Mouse (Mus musculus): ENCODE results near the gene Pold3. TPM values are rescaled to one million over a fixed set of nuclear protein-coding genes. Genes with fewer than 3 reads are reported as not detected.
"Not testable (repeated sequence)": the region's sequence is repeated elsewhere in the genome, so short reads cannot be mapped to it uniquely, and the experiment has no call there.

Gene Pold3
- total and polyA plus RNA-seq, 2 experiments from 2014 or later: 14.6 to 21.0 TPM

DNA sequence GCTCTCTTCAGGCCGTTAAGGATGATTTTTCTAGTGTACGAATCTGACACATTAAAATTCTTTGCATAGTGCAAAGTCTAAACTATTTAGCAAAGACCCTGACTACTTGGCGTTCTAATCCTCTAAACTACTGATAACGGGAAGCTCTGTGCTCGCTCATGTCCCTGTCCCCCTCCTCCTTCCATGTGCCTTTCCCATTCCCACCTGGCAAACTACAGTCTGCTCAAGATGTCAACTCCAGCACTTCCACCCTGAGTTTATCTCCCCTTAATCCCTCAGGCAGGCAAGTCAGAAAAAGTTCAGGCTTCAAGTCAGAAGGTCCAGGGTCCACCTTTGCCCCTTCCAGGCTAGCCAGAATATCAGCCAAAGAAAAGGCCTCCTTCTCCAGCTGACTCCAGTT is 45.1 kb downstream of the Pold3 start:
- DNase-seq (ENCODE audit: low spot score) (no peak), ATAC-seq (ENCODE audit: insufficient read depth, low read depth) (no peak)
- H3K4me1 ChIP-seq (ENCODE audit: control insufficient read depth, insufficient read depth): no peaks in the 10 kb centered on the region
- no peak overlapping the region for H3K4me3 ChIP-seq (ENCODE audit: low read depth, low read length)
- no peak overlapping the region for H3K9ac ChIP-seq (replicated peaks; ENCODE audit: low read depth, low read length)
- H3K9me3 ChIP-seq (replicated peaks; ENCODE audit: control insufficient read depth, low read length): no peaks in the 10 kb centered on the region
- H3K27ac ChIP-seq (ENCODE audit: low read depth): no peak overlapping the region
- no peaks in the 10 kb centered on the region for H3K27me3 ChIP-seq (ENCODE audit: control insufficient read depth, insufficient read depth, low read length)
- H3K4me2 ChIP-seq (ENCODE audit: low read depth, low read length): no peak overlapping the region
- H3K36me3 ChIP-seq (replicated peaks; ENCODE audit: control insufficient read depth, insufficient read depth, low read length): no peaks in the 10 kb centered on the region
- no peak for TF ChIP-seq EP300 (IDR thresholded peaks at IDR 0.05; ENCODE audit: low read depth)
- no peak for TF ChIP-seq CTCF (IDR thresholded peaks at IDR 0.05; ENCODE audit: low read depth)
- WGBS: 27% methylated on average over 5 of the region's 5 CpGs

DNA sequence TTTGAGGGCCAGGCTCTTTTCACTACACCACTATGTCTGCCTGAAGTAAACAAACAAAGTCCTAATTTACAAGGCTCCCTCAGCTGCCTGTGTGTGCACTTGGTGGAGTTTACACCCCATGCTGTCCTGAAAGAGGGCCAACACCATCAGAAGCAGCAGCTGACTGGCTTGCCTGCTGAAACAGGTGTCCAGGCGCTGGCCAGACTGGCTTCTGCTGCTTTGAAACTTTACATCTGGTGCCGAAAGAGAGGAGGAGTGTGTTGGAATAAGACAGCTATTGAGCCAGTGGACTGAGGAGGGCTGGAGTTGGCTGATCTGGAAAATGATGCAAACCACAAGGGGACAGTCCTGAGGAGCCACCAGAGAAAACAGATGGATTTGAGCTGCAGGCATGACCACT is 47.4 kb downstream of the Pold3 start:
- no peak overlapping the region for H3K9ac ChIP-seq (replicated peaks; ENCODE audit: low read depth, low read length)
- peak; percentile 20; the same call in 1 of the 2 replicates for ATAC-seq (ENCODE audit: insufficient read depth, low read depth)

GRCm38 (mm10) chr7:100052991-100053390 is 68.4 kb downstream of the Pold3 start:
- H3K9ac ChIP-seq (replicated peaks; ENCODE audit: low read depth, low read length); H3K27me3 ChIP-seq (ENCODE audit: control insufficient read depth, insufficient read depth, low read length); H3K9me3 ChIP-seq (replicated peaks; ENCODE audit: control insufficient read depth, low read length); H3K4me3 ChIP-seq (ENCODE audit: low read depth, low read length); H3K4me1 ChIP-seq (ENCODE audit: control insufficient read depth, insufficient read depth); H3K4me2 ChIP-seq (ENCODE audit: low read depth, low read length); H3K36me3 ChIP-seq (replicated peaks; ENCODE audit: control insufficient read depth, insufficient read depth, low read length); ATAC-seq (ENCODE audit: insufficient read depth, low read depth); H3K27ac ChIP-seq (ENCODE audit: low read depth); DNase-seq (ENCODE audit: low spot score): not testable (repeated sequence)
- WGBS: 87% methylated on average over 2 of the region's 2 CpGs

More for the DNA sequence above, 47.4 kb downstream of the Pold3 start:
- H3K9me3 ChIP-seq (replicated peaks; ENCODE audit: control insufficient read depth, low read length): no peaks in the 10 kb centered on the region
- no peak overlapping the region for H3K4me3 ChIP-seq (ENCODE audit: low read depth, low read length)
- H3K4me1 ChIP-seq (ENCODE audit: control insufficient read depth, insufficient read depth): no peaks in the 10 kb centered on the region
- 66% methylated on average over 2 of the region's 2 CpGs for WGBS
- TF ChIP-seq EP300 (IDR thresholded peaks at IDR 0.05; ENCODE audit: low read depth): no peak
- TF ChIP-seq CTCF (IDR thresholded peaks at IDR 0.05; ENCODE audit: low read depth): no peak
- H3K4me2 ChIP-seq (ENCODE audit: low read depth, low read length): no peak overlapping the region
- no peaks in the 10 kb centered on the region for H3K36me3 ChIP-seq (replicated peaks; ENCODE audit: control insufficient read depth, insufficient read depth, low read length)
- DNase-seq (ENCODE audit: low spot score): no peak
- no peak overlapping the region for H3K27ac ChIP-seq (ENCODE audit: low read depth)
- no peaks in the 10 kb centered on the region for H3K27me3 ChIP-seq (ENCODE audit: control insufficient read depth, insufficient read depth, low read length)

- Histone ChIP-seq H3K36me3 (replicated peaks; ENCODE audit: control insufficient read depth, insufficient read depth, low read length) (no peaks in the 10 kb centered on the region), H3K27me3 (ENCODE audit: control insufficient read depth, insufficient read depth, low read length) (no peaks in the 10 kb centered on the region), H3K4me3 (ENCODE audit: low read depth, low read length) (no peak overlapping the region), H3K4me2 (ENCODE audit: low read depth, low read length) (no peak overlapping the region), H3K27ac (ENCODE audit: low read depth) (no peak overlapping the region), H3K9me3 (replicated peaks; ENCODE audit: control insufficient read depth, low read length) (no peaks in the 10 kb centered on the region), H3K9ac (replicated peaks; ENCODE audit: low read depth, low read length) (no peak overlapping the region), H3K4me1 (ENCODE audit: control insufficient read depth, insufficient read depth) (0 out of 2 replicates have a peak, but pooled peaks cover 4% of the 10 kb centered on the region)
- ATAC-seq (ENCODE audit: insufficient read depth, low read depth) (no peak; the same call in 1 of the 2 replicates), DNase-seq (ENCODE audit: low spot score) (peak; percentile 28)
- 55% methylated on average over 4 of the region's 4 CpGs for WGBS
- TF ChIP-seq CTCF (IDR thresholded peaks at IDR 0.05; ENCODE audit: low read depth) (no peak), EP300 (IDR thresholded peaks at IDR 0.05; ENCODE audit: low read depth) (no peak)
Observed at GRCm38 (mm10) chr7:100051904-100052303, 69.5 kb downstream of the Pold3 start.

DNA sequence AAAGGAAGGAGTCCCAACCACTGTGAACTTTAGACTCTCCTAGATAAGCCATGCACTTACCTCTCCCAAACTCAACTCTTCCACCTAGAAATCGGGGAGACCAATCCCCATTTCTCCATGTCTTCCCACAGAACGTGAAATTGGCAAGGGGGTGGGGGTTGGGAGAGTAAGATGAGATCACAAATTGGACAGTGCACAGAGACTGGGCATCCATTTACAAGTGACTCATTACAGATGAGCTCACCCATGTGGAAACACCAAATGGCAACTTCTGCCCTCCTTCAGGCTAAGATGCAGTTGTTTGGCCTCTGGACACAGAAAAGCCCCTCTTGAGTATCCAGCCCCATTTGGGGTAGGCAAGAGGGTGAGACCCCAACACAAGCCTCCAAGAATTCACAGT is 74.9 kb downstream of the Pold3 start:
- 66% methylated on average over 2 of the region's 2 CpGs for WGBS
- TF ChIP-seq CTCF (IDR thresholded peaks at IDR 0.05; ENCODE audit: low read depth) (no peak), EP300 (IDR thresholded peaks at IDR 0.05; ENCODE audit: low read depth) (no peak)

DNA sequence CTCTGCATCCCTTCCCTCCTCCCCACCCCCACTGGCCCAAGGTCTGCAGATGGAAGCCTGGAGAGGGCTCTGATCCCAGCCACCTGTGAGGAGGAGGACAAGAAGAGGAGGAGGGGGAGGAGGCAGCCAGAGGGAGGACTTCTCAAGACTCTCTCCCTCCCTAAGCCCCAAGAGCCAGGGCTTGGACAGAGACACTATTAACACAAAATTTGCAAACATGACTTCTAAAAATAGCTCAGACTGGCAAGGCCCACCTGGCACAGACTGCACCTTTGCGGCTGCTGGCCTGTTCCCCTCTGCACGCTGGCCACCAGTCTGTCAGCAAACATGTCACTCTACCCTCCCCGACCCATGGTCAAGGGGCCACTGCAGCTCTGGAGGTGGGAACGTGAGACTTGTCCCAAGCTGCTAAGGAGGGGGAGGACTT is 77.7 kb downstream of the Pold3 start:
- ATAC-seq (ENCODE audit: insufficient read depth, low read depth): no peak
- Histone ChIP-seq H3K27me3 (ENCODE audit: control insufficient read depth, insufficient read depth, low read length) (0 out of 2 replicates have a peak, but pooled peaks cover 5% of the 10 kb centered on the region), H3K36me3 (replicated peaks; ENCODE audit: control insufficient read depth, insufficient read depth, low read length) (no peaks in the 10 kb centered on the region), H3K9me3 (replicated peaks; ENCODE audit: control insufficient read depth, low read length) (no peaks in the 10 kb centered on the region), H3K4me1 (ENCODE audit: control insufficient read depth, insufficient read depth) (0 out of 2 replicates have a peak, but pooled peaks cover 6% of the 10 kb centered on the region), H3K4me2 (ENCODE audit: low read depth, low read length) (no peak overlapping the region), H3K9ac (replicated peaks; ENCODE audit: low read depth, low read length) (no peak overlapping the region), H3K27ac (ENCODE audit: low read depth) (no peak overlapping the region), H3K4me3 (ENCODE audit: low read depth, low read length) (no peak overlapping the region)
- TF ChIP-seq EP300 (IDR thresholded peaks at IDR 0.05; ENCODE audit: low read depth) (no peak), CTCF (IDR thresholded peaks at IDR 0.05; ENCODE audit: low read depth) (no peak)
- no peak for DNase-seq (ENCODE audit: low spot score)
- 16% methylated on average over 4 of the region's 4 CpGs for WGBS

More for the DNA sequence above, 74.9 kb downstream of the Pold3 start:
- Histone ChIP-seq H3K27ac (ENCODE audit: low read depth) (no peak overlapping the region), H3K4me3 (ENCODE audit: low read depth, low read length) (no peak overlapping the region), H3K36me3 (replicated peaks; ENCODE audit: control insufficient read depth, insufficient read depth, low read length) (no peaks in the 10 kb centered on the region), H3K4me2 (ENCODE audit: low read depth, low read length) (no peak overlapping the region), H3K9ac (replicated peaks; ENCODE audit: low read depth, low read length) (no peak overlapping the region), H3K9me3 (replicated peaks; ENCODE audit: control insufficient read depth, low read length) (no peaks in the 10 kb centered on the region), H3K27me3 (ENCODE audit: control insufficient read depth, insufficient read depth, low read length) (0 out of 2 replicates have a peak, but pooled peaks cover 5% of the 10 kb centered on the region), H3K4me1 (ENCODE audit: control insufficient read depth, insufficient read depth) (0 out of 2 replicates have a peak, but pooled peaks cover 6% of the 10 kb centered on the region)
- ATAC-seq (ENCODE audit: insufficient read depth, low read depth) (no peak), DNase-seq (ENCODE audit: low spot score) (no peak)
